Mouse (Mus musculus) forebrain, postnatal 0 days (tissue): ENCODE data around the gene B830017H08Rik. TPM values are rescaled to one million over a fixed set of nuclear protein-coding genes. Genes with fewer than 3 reads are reported as not detected.

Experiments used
- ATAC-seq: fragments of 200-750 bp; cut with Nextera tagmentation; 2 replicates; pipeline ENCODE4 v1.8.0; 2017; ENCODE audit warnings: mild to moderate bottlenecking, moderate library complexity
- DNase-seq: peaks from one replicate; pipeline ENCODE4 v3.0.0-alpha.2; 2015
- H3K27ac ChIP-seq: fragments of 300-500 bp; sonication (generic); 2 replicates; pipeline ENCODE4 v1.5.1; 2014; ENCODE audit warnings: low read depth, mild to moderate bottlenecking, antibody characterized with exemption, low read length, moderate library complexity, mixed read lengths
- H3K27me3 ChIP-seq: fragments of 300-500 bp; sonication (generic); 2 replicates; pipeline ENCODE4 v1.6.1; 2014; ENCODE audit warnings: mild to moderate bottlenecking, low read length, mixed read lengths; ENCODE audit not compliant: insufficient read depth
- H3K36me3 ChIP-seq: fragments of 300-500 bp; sonication (generic); 2 replicates; pipeline ENCODE4 v1.6.1; 2014; ENCODE audit warnings: mild to moderate bottlenecking, moderate library complexity; ENCODE audit not compliant: insufficient read depth
- H3K4me1 ChIP-seq: fragments of 300-500 bp; sonication (generic); 2 replicates; pipeline ENCODE4 v1.6.1; 2014; ENCODE audit warnings: antibody characterized with exemption; ENCODE audit not compliant: insufficient read depth
- H3K4me2 ChIP-seq: fragments of 300-500 bp; sonication (generic); 2 replicates; pipeline ENCODE4 v1.6.1; 2014; ENCODE audit warnings: low read depth, mild to moderate bottlenecking, moderate library complexity
- H3K4me3 ChIP-seq: fragments of 300-500 bp; sonication (generic); 2 replicates; pipeline ENCODE4 v1.5.1; 2014; ENCODE audit warnings: low read depth, low read length, mixed read lengths
- H3K9ac ChIP-seq: fragments of 300-500 bp; sonication (generic); 2 replicates; pipeline ENCODE4 v1.6.1; 2014; ENCODE audit warnings: mild to moderate bottlenecking
- H3K9me3 ChIP-seq: fragments of 300-500 bp; sonication (generic); 2 replicates; pipeline ENCODE4 v1.6.1; 2016; ENCODE audit warnings: low read length
- CTCF ChIP-seq: sonication (generic); IDR thresholded peaks from 2 replicates; pipeline ENCODE4 v1.5.1; 2016; ENCODE audit warnings: antibody characterized with exemption, control low read depth, low read depth
- WGBS: fragments of 180-500 bp; shearing (Covaris S2); extraction: QIAGEN DNeasy Blood & Tissue Kit; methylation state at CpG from one replicate; pipeline ENCODE4 v1.1.7; 2014; 5-methylcytosine and 5-hydroxymethylcytosine counted together
- polyA plus RNA-seq: library from polyadenylated mRNA; unstranded; fragments of >200 nt; fragmentation: Nextera tagmentation; extraction: Ambion mirVana; gene quantifications from 2 replicates; pipeline ENCODE4 v1.2.1, GENCODE M21; 2015
- total RNA-seq: library from RNA; depleted of rRNA; stranded (reverse); fragments of >200 nt; gene quantifications from 2 replicates; pipeline ENCODE4 v1.2.3, GENCODE M21; 2014

The B830017H08Rik gene
- total and polyA plus RNA-seq, 2 experiments from 2014 or later = 5.9 to 6.8 TPM

- TF ChIP-seq CTCF = no peak
- no peak for DNase-seq
- no peak for ATAC-seq
Observed at GRCm38 (mm10) chr16:17828867-17829266, 4.1 kb upstream of the B830017H08Rik start.

DNA sequence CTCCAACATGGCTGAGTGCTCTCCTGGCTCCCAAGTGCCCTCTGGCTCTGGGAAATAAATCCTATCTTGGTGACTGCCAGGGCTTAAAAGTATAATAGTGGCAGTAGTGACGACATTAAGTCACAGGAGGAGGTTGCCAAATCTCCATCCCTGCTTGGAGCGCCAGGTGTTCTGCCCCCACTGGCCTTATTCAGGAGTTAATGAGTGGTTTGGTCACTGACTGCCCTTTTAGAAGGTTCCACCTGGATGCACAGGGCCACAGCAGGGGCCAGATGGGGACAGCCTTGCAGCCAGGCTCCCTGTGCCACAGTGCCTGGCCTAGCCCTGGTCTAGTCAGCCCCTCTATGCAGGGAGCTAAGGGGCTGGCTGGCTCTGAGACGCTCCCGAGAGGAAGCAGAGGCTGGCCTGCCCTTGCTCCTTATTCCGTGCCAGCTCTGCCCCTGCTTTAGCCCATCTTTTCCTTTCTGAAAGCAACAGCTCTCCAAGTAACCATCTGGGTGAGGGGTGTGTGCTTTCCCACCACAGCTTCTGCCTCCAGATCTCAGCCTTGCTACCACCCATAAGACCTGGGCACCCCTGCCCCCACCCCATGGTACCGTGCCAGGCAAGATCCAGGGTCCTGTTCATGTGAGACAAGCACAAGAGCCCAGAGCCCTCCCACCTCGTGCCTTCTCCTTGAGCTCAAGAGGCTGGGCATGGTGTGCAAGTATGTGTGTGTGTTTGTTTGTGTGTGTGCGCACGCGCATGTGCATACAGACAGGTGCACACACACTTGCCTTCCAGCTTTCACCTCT lies 2.3 kb upstream of the B830017H08Rik start:
- DNase-seq (no peak), ATAC-seq (no peak)
- 46% methylated on average over 10 of the region's 10 CpGs for WGBS
- Histone ChIP-seq H3K27me3 (peaks cover 32% of the 10 kb centered on the region), H3K9me3 (no peaks in the 10 kb centered on the region), H3K4me2 (no peak overlapping the region), H3K4me1 (no peaks in the 10 kb centered on the region), H3K36me3 (no peaks in the 10 kb centered on the region), H3K4me3 (no peak overlapping the region), H3K9ac (no peak overlapping the region), H3K27ac (no peak overlapping the region)
- TF ChIP-seq CTCF = no peak

More at GRCm38 (mm10) chr16:17828867-17829266, 4.1 kb upstream of the B830017H08Rik start:
- Histone ChIP-seq H3K27me3 (peaks cover 20% of the 10 kb centered on the region), H3K9ac (no peak overlapping the region), H3K4me3 (no peak overlapping the region), H3K36me3 (no peaks in the 10 kb centered on the region), H3K4me1 (no peaks in the 10 kb centered on the region), H3K9me3 (no peaks in the 10 kb centered on the region), H3K4me2 (no peak overlapping the region), H3K27ac (no peak overlapping the region)
- WGBS = 66% methylated on average over 3 of the region's 3 CpGs

DNA sequence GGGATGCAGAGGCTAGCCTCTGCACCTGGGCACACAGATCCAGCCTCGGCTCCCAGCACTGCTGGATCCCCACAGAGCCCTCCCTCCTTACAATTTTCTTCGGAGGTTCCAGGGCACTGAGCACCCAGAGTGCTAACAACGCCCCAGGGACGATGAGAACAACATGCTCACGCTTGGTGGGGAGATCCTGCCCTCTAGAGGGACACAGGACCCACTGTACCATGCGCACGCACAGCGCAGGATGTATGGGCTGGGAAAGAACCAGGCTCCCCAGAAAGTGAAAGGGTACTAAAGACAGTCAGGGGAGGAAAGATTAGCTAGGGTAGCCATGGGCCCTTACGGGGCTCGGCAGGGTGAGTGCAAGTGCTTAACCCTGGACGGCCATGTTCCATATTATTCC lies 1.1 kb upstream of the B830017H08Rik start:
- DNase-seq = peak; percentile 42
- WGBS = 10% methylated on average over 11 of the region's 11 CpGs

GRCm38 (mm10) chr16:17833321-17833680 lies 380 bp downstream of the B830017H08Rik start:
- ATAC-seq = peak; percentile 82
- TF ChIP-seq CTCF = no peak
- WGBS = under 1% methylated on average over 37 of the region's 37 CpGs
- H3K27ac ChIP-seq = peak overlapping the region; percentile 85
- H3K4me2 ChIP-seq = peak overlapping the region; percentile 87
- no peaks in the 10 kb centered on the region for H3K9me3 ChIP-seq
- H3K4me1 ChIP-seq = no peaks in the 10 kb centered on the region
- H3K9ac ChIP-seq = peak overlapping the region; percentile 80
- peak overlapping the region; percentile 72 for H3K4me3 ChIP-seq
- peaks cover 32% of the 10 kb centered on the region for H3K27me3 ChIP-seq
- no peaks in the 10 kb centered on the region for H3K36me3 ChIP-seq
- peak; percentile 76 for DNase-seq

More for the DNA sequence above, 1.1 kb upstream of the B830017H08Rik start:
- no peak overlapping the region for H3K27ac ChIP-seq
- H3K4me1 ChIP-seq = no peaks in the 10 kb centered on the region
- TF ChIP-seq CTCF = peak; percentile 59
- H3K9ac ChIP-seq = no peak overlapping the region
- H3K36me3 ChIP-seq = no peaks in the 10 kb centered on the region
- ATAC-seq = peak; percentile 16; the same call in 1 of the 2 replicates
- H3K4me2 ChIP-seq = no peak overlapping the region
- no peak overlapping the region for H3K4me3 ChIP-seq
- H3K9me3 ChIP-seq = no peaks in the 10 kb centered on the region
- H3K27me3 ChIP-seq = peaks cover 32% of the 10 kb centered on the region

DNA sequence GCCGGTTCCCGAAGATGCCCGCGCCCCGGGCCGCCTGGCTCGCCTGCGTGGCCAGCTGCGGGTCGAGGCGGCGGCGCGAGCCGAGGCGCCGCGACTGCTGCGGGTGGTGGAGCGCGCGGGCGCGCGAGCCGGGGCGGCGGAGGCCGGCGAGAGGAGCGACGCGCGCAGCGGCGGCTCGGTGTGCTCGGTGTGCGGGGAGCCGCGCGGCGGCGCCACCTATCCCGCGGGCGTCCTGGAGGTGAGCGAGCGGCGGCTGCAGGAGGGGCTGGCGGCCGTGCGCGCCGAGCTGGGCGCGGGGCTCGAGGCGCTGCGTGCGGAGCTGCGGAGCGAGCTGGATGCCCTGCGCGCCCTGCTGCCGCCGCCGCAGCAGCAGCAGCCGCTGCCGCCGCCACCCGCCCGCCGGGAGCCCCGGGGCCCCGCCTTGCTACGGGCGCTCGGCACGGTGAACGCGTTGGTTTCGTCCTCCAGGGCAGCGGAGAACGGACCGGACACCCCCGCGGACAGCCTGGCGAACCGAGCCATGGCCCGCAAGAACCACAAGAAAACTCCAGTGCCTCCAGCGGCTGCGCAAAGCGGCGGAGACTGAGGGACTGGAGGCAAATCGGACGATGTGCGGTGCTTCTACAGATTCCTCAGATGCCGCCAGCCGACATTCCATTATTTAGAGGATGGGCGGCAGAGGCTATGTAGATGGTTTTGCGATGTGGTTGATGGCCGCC lies 919 bp downstream of the B830017H08Rik start:
- H3K9me3 ChIP-seq = no peaks in the 10 kb centered on the region
- H3K27ac ChIP-seq = peak overlapping the region; percentile 85
- H3K36me3 ChIP-seq = no peaks in the 10 kb centered on the region
- peak overlapping the region; percentile 87 for H3K4me2 ChIP-seq
- no peaks in the 10 kb centered on the region for H3K4me1 ChIP-seq
- H3K4me3 ChIP-seq = peak overlapping the region; percentile 72
- 1% methylated on average over 97 of the region's 103 CpGs for WGBS
- peaks cover 32% of the 10 kb centered on the region for H3K27me3 ChIP-seq
- ATAC-seq = peak; percentile 85
- peak overlapping the region; percentile 80 for H3K9ac ChIP-seq
- DNase-seq = peak; percentile 71
- TF ChIP-seq CTCF = peak; percentile 28; the same call in 1 of the 2 replicates

DNA sequence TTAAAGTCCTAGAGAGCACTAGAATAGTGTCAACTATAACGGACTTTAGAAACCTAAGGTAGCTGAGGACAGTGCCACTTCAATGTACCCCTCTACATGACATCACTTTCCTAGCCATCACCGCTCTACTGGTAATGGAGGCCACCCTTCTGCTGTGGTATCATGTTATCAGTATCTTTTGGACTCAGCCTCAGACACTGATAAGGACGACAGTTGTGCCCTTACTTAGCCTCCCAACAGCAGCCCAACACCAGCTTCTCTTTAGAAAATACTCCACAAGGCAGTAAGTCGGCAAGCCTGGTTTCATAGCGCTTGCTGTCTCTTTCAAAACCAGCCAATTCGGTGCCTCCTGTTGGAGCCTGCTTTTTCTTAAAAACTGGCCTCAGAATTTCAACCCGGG lies 1.6 kb downstream of the B830017H08Rik start:
- Histone ChIP-seq H3K4me2 (peak overlapping the region; percentile 87), H3K4me1 (no peaks in the 10 kb centered on the region), H3K9me3 (no peaks in the 10 kb centered on the region), H3K36me3 (no peaks in the 10 kb centered on the region), H3K9ac (peak overlapping the region; percentile 80), H3K4me3 (peak overlapping the region; percentile 72), H3K27me3 (peaks cover 32% of the 10 kb centered on the region), H3K27ac (peak overlapping the region; percentile 85)
- no peak for TF ChIP-seq CTCF
- 45% methylated on average over 7 of the region's 7 CpGs for WGBS
- DNase-seq (no peak), ATAC-seq (0 out of 2 replicates have a peak, but pooled peaks have one; percentile 0)

DNA sequence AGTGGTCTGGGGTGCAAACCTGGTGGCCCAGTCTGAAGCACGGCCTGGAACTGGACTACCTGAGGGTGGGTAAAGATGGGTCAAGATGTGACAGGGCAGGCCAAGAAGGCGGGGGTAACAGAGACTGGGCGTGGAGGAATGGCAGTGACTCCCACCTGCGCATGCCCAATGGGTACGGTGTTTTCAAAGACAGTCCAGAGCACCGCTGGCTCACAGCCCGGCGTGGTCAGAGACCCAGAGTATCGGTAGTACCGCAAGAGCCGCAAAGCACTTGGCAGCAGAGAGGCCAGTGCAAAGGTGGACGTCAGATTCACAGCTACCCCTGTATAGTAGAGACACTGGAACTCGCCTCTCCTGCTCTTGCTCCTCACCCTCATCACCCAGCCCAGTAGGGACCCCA lies 2.6 kb downstream of the B830017H08Rik start:
- Histone ChIP-seq H3K4me3 (no peak overlapping the region), H3K9ac (no peak overlapping the region), H3K27me3 (peaks cover 32% of the 10 kb centered on the region), H3K4me1 (no peaks in the 10 kb centered on the region), H3K36me3 (peaks cover 5% of the 10 kb centered on the region; the same call in 1 of the 2 replicates), H3K27ac (no peak overlapping the region), H3K9me3 (no peaks in the 10 kb centered on the region), H3K4me2 (no peak overlapping the region)
- DNase-seq (no peak), ATAC-seq (no peak)
- no peak for TF ChIP-seq CTCF
- 39% methylated on average over 13 of the region's 13 CpGs for WGBS
